Mouse (Mus musculus) heart, adult 18-20 months (tissue): ENCODE results near the gene Mrpl35. TPM values are rescaled to one million over a fixed set of nuclear protein-coding genes. Genes with fewer than 3 reads are reported as not detected.

Experiments used
- DNase-seq, 2 experiments: peaks; one replicate each; pipeline ENCODE4 v3.0.0; 2021 to 2022; ENCODE audit warnings: mixed read lengths in 1 of 2
- total RNA-seq, 2 experiments: library from RNA; stranded (reverse); gene quantifications; 2 replicates each; pipeline ENCODE4 v1.2.3; 2021

Mrpl35 gene
- total RNA-seq, 2 experiments from 2014 or later, result 54.7 to 55.6 TPM

- no peak for DNase-seq
Measured at GRCm38 (mm10) chr6:71801011-71801713, 25.6 kb downstream of the Mrpl35 start.

GRCm38 (mm10) chr6:71799391-71799790 lies 27.4 kb downstream of the Mrpl35 start:
- no peak for DNase-seq

- DNase-seq, result no peak
Measured at GRCm38 (mm10) chr6:71791771-71792170, 35.0 kb downstream of the Mrpl35 start.

- no peak for DNase-seq
Measured at GRCm38 (mm10) chr6:71788348-71788747, 38.4 kb downstream of the Mrpl35 start.

- DNase-seq, result no peak
Measured at GRCm38 (mm10) chr6:71783165-71783564, 43.6 kb downstream of the Mrpl35 start.

- no peak for DNase-seq
Measured at GRCm38 (mm10) chr6:71780431-71780830, 46.3 kb downstream of the Mrpl35 start.

- no peak for DNase-seq
Measured at GRCm38 (mm10) chr6:71779831-71780230, 46.9 kb downstream of the Mrpl35 start.

- DNase-seq, result no peak
Measured at GRCm38 (mm10) chr6:71778016-71778415, 48.8 kb downstream of the Mrpl35 start.

GRCm38 (mm10) chr6:71772636-71773208 lies 54.0 kb downstream of the Mrpl35 start:
- DNase-seq, result peak in 1 of 2 experiments; percentile 2

GRCm38 (mm10) chr6:71772156-71772555 lies 54.6 kb downstream of the Mrpl35 start:
- DNase-seq, result no peak

GRCm38 (mm10) chr6:71771282-71771681 lies 55.5 kb downstream of the Mrpl35 start:
- DNase-seq, result no peak

GRCm38 (mm10) chr6:71770856-71771255 lies 55.9 kb downstream of the Mrpl35 start:
- no peak for DNase-seq

GRCm38 (mm10) chr6:71769901-71770690 lies 56.7 kb downstream of the Mrpl35 start:
- DNase-seq, result no peak

- no peak for DNase-seq
Measured at GRCm38 (mm10) chr6:71767761-71768160, 59.0 kb downstream of the Mrpl35 start.

Other genes with a start within 250 kb of the Mrpl35 start
- gene Kdm3a, start 194.0 kb downstream of the Mrpl35 start, total RNA-seq, result 10 to 100 TPM; 17.4 to 21.0 TPM
- gene Reep1, start 119.4 kb downstream of the Mrpl35 start, total RNA-seq, result 10 to 100 TPM; 19.0 to 20.2 TPM
- 100 to 1,000 TPM; 644 to 655 TPM for gene Immt, start 4.4 kb upstream of the Mrpl35 start, total RNA-seq
- 100 to 1,000 TPM; 130 to 137 TPM for gene Ptcd3, start 81.8 kb upstream of the Mrpl35 start, total RNA-seq
- 10 to 100 TPM; 39.9 to 50.0 TPM for gene Polr1a, start 82.1 kb upstream of the Mrpl35 start, total RNA-seq